Mouse (Mus musculus) gastrocnemius, adult 2 months (tissue): ENCODE measurements around the gene 1700088E04Rik. TPM values are rescaled to one million over a fixed set of nuclear protein-coding genes. Genes with fewer than 3 reads are reported as not detected.
A peak's percentile ranks its signal among the peaks of the same experiment; 100 is the strongest.

ENCODE experiments used
- DNase-seq: peaks from one replicate; pipeline ENCODE4 v3.0.0; 2022
- H3K27ac ChIP-seq: fragments of 200-600 bp; 2 replicates; pipeline ENCODE4 v1.8.1; 2022; ENCODE audit warnings: mild to moderate bottlenecking
- H3K4me3 ChIP-seq: fragments of 200-600 bp; 2 replicates; pipeline ENCODE4 v1.8.1; 2022; ENCODE audit warnings: mild to moderate bottlenecking, moderate library complexity
- CTCF ChIP-seq: fragments of 200-600 bp; IDR thresholded peaks from 2 replicates; pipeline ENCODE4 v1.8.1; 2022; ENCODE audit warnings: antibody characterized with exemption, mild to moderate bottlenecking, moderate library complexity
- intact Hi-C: fragments of 180-260 bp; cut with DNase I; formaldehyde crosslinking; loops from one replicate; pipeline ENCODE4 v1.15.1; 2025
- total RNA-seq, 2 experiments: library from RNA; stranded (reverse); gene quantifications; 2 replicates each; pipeline ENCODE4 v1.2.3; 2021

Gene 1700088E04Rik
- total RNA-seq, 2 experiments from 2014 or later = 1.1 to 1.2 TPM

DNA sequence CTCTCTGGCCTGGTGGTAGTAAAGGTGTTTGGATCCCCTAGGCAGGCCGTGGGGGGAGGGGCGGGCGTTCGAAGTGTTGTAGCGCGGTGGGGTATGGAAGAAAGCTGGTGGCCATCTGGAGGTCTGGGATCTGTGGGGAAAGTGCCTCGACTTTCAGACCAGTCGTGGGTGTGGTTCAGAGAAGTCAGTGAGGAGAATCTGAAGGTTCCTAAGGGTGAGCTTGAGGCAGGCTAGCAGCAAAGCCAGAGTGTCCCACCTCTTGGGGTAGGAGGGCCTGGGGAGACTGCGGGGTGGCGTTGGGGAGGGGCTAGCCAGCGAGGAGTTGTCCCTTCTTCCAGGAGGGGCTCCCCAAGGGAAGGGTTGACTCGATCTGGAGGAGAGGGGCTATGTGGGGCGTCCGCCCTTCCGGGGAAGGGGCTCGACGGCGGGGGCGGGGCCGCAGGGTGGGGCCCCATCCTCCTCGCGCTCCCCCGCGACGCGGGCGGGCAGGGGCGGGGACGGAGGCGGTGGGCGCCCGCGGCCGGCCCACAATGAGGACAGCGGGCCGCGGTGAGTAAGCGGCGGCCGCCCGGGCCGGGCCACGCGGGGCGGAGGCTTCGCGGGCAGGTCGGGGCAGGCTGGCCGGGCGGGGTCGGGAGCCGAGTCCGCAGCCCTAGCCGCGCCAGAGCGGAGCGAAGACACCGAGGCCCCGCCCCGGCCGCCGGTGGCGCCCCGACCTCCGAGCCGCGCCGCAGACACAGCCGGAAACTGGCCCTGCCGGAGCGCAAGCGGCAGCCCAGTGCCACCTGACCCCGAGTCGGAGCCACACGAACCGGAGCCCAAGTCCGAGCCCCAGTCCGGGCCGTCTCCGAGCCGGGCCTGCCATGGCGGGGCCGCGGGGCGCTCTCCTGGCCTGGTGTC, 32.4 kb downstream of the 1700088E04Rik start, which contains the start of gene Micall1:
Gene Micall1, plus strand, starts transcription at position 478 of the 900 bp plus-strand sequence.
- no peak for TF ChIP-seq CTCF
- peak within 1 kb of the TSS; percentile 95 for H3K27ac ChIP-seq
- peak; percentile 90 for DNase-seq
- H3K4me3 ChIP-seq = peak within 1 kb of the TSS; percentile 99
- intact Hi-C loops = no loop called here

DNA sequence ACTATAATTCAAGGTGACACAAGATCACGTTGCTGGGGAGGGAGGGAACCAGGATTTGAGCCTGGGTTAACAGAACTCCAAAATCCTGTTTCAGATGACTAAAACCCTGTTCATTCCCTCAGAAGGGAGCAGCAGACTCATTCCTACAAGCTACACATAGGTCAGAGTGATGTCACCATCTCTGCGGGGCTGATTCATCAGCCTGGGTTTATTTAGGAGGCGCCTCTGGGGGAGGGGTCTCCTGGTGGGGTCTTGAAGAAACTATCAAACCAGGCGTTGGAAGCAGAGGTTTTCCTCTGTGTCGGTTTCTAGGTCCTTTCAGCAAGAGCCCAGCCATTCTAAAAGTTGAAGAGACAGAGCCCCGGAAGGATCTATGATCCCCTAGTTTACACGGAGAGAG, 33.1 kb downstream of the 1700088E04Rik start:
- no peak for DNase-seq
- H3K4me3 ChIP-seq = peak overlapping the region; percentile 99
- peak overlapping the region; percentile 95 for H3K27ac ChIP-seq
- intact Hi-C loops = no loop called here
- TF ChIP-seq CTCF = no peak

DNA sequence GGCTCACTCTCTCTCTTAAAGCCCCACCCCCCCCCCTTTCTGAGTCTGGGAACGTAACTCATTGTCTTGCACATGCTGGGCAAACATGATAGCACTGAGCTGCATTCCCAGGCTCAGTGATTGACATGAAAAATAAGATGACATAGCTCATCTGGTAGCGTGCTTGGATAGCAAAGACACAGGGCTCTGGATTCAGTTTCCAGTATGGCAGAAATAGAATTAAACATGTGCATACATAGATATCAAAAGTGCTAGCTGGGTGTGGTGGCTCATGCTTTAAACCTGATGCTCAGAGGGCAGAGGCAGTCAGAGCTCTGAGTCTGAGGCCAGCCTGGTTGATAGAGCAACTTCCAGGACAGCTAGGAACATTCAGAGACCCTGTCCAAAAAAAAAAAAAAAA, 35.2 kb downstream of the 1700088E04Rik start:
- Histone ChIP-seq H3K27ac (no peak overlapping the region), H3K4me3 (no peak overlapping the region)
- TF ChIP-seq CTCF = no peak
- no peak for DNase-seq
- intact Hi-C loops = no loop called here

DNA sequence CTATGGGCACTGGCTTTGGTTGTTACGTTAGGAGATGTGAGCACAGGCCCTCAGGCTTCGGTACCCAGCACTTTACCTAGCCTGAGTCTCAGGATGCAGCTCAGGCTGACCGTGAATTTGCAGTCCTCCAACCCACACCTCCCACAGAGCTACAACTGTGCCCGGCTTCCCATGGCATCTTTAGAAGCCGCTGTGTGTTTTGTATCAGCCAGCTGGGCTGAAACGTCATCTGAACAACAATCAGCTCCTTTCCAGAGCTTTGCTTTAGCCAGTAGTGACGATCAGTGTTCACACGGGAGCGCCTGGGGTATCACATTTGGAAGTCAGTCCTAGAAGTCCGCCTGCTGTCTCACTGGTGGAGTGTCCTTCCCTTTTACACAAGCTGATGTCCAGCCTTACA, 37.8 kb downstream of the 1700088E04Rik start:
- no peak for DNase-seq
- no peak for TF ChIP-seq CTCF
- intact Hi-C loops = no loop called here
- no peak overlapping the region for H3K27ac ChIP-seq
- no peak overlapping the region for H3K4me3 ChIP-seq

DNA sequence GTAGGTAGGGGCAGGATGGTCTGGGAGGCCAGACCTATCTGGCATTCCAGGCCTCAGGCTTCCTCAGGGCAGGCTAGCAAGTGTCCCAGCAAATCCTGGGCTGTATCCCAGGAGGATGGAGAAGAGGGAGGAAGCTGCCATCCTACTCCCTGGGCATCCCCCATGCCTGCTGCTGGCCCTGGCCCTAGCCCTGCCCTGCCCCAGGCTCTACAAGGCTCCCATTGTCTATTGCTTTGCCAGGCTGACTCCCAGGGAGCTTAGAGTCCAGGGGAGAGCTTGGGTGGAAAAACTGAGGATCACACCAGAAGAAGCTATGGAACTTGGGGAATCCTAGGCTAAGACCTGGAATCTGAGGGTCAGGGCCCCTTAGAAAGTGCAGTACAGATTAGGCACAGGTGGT, 39.5 kb downstream of the 1700088E04Rik start:
- no peak overlapping the region for H3K4me3 ChIP-seq
- peak overlapping the region; percentile 31; the same call in 1 of the 2 replicates for H3K27ac ChIP-seq
- DNase-seq = no peak
- intact Hi-C loops = no loop called here
- TF ChIP-seq CTCF = no peak

DNA sequence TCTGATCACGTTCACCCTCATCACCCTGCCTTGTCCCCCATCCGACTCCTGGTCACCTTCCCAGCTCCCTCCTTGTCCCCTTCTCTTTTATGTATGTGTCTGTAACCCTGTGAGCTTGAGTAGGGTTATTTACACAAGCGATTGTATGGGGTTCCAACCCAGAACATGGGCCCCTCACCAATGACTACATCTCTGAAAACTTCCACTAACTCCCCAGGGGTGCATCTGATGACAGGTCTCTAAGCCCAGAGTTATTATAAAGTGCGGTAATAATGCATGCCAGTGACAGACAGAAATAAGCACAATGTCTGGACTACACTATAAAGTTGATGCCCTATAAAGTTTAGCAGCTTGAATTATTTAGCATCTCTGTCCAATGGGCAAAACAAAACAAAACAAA, 40.7 kb downstream of the 1700088E04Rik start:
- Histone ChIP-seq H3K27ac (no peak overlapping the region), H3K4me3 (no peak overlapping the region)
- DNase-seq = no peak
- no peak for TF ChIP-seq CTCF
- intact Hi-C loops = no loop called here

DNA sequence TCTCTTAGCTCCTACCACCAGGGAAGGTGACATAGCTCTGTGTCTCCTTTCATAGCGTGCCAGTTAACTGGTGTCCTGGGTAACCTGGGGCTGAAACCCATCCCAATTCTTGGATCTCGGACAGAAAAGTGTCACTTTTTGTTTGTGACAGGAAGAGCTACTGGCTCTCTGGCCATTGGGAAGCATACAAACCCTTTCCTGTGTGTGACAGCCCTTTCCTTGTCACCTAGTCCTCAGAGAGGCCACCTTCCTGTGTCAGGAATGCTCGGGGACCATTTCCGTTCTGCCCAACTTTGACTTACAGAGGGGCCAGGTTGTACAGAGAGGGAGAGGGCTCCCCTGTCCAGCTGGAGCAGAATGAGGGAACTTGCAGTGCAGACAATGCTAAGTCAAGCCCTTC, 41.6 kb downstream of the 1700088E04Rik start:
- Histone ChIP-seq H3K4me3 (no peak overlapping the region), H3K27ac (peak overlapping the region; percentile 83)
- intact Hi-C loops = no loop called here
- no peak for DNase-seq
- TF ChIP-seq CTCF = no peak

DNA sequence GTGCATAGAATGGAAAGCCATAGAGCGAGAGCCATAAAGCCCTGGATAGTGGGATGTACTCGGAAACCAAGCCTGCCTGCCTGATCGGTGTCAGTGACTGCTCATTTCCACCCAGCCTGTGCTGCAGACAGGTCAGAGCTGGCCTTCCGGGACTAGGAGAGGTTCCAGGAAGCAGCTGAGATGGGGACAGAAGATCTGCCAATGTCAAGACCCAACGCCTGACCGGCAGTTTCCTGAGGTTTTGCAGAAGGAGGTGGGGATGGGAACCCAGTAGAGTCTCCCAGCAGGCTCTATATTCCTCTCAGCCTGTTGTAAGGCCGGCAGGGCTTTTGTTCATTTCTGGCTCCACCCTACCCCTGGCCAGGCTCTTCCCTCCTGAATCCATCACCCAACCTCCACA, 42.2 kb downstream of the 1700088E04Rik start:
- intact Hi-C loops = no loop called here
- DNase-seq = peak; percentile 37
- Histone ChIP-seq H3K27ac (peak overlapping the region; percentile 83), H3K4me3 (no peak overlapping the region)
- TF ChIP-seq CTCF = no peak

DNA sequence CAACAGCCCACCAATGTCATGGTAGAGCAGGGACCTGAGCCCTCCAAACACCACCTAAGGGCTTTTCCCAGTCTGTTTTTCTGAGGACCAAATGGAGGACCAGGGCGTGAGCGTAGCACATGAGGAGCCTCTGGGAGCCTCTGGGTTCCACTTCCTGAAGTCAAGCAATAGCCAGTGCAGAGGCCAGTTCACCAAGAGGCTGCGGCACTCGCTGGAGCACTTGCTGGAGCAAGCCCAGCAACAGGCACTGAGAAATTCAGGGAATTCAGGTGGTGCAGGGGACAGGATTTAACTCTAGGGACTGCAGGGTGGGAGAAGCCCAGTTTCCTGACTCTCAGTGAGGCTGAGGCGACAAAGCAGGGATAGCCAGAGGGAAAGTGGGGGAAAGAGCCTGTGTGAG, 42.8 kb downstream of the 1700088E04Rik start:
- Histone ChIP-seq H3K4me3 (no peak overlapping the region), H3K27ac (peak overlapping the region; percentile 83)
- intact Hi-C loops = no loop called here
- no peak for DNase-seq
- TF ChIP-seq CTCF = no peak

DNA sequence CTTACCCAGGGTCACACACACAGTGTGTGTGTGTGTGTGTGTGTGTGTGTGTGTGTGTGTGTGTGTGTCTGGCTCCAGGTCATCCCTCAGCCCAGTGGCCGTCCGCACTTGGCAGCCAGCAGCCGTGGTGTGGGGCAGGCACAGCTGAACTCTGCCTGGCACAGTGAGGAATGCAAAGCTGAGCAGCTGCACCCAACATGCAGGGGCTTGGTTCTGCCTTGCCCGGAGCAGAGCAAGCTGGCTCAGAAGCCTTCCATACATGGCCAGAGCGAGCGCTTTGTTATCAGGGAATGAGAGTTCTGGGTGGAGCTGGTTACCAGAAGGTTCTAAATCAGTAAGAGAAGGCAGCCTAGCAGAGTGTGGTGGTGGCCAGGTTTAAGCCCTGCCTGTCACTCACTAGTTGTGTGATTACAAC, 43.4 kb downstream of the 1700088E04Rik start:
- no peak for TF ChIP-seq CTCF
- Histone ChIP-seq H3K4me3 (peak overlapping the region; percentile 51), H3K27ac (peak overlapping the region; percentile 83)
- peak; percentile 89 for DNase-seq
- intact Hi-C loops = no loop called here

DNA sequence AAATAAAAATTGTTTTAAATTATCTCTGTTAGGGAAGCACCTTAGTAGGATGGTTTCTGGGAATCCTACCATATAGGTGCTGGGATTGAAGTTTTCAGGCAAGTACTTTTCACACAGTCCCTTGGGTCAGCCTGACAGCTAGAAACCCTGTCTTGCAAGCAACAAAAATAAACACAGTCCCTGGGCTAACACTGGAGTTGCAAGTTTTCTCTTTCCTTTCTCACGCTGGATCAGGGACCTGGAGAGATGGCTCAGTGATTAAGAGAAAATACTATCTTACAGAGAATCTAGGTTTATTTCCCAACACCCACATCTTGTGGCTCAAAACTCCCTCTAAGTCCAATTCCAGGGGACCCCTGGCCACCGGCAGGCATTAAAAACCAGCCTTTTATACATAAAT, 43.9 kb downstream of the 1700088E04Rik start:
- intact Hi-C loops = no loop called here
- DNase-seq = no peak
- TF ChIP-seq CTCF = no peak
- H3K4me3 ChIP-seq = peak overlapping the region; percentile 51
- H3K27ac ChIP-seq = peak overlapping the region; percentile 83

DNA sequence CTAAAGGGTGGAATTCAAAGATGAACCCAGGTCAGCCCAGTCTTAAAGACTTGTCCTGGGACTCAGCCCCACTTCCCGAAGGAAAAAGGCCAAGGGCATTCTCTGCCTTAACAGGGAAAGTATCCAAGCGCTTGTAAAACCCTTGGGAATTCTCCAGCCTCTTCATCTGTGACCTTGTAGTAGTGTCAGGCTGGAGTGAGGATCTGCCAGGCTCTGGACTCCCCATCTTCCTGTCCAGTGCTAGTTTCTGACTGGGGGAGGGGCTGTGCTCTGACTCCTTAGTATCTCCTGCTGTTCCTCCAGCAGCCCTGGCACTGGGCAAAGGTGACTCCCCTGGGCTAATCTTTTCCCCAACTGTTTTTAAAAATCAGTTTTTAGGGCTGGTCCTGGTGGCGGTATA, 44.5 kb downstream of the 1700088E04Rik start:
- no peak overlapping the region for H3K4me3 ChIP-seq
- no peak for TF ChIP-seq CTCF
- H3K27ac ChIP-seq = peak overlapping the region; percentile 83
- DNase-seq = peak; percentile 43
- intact Hi-C loops = no loop called here

DNA sequence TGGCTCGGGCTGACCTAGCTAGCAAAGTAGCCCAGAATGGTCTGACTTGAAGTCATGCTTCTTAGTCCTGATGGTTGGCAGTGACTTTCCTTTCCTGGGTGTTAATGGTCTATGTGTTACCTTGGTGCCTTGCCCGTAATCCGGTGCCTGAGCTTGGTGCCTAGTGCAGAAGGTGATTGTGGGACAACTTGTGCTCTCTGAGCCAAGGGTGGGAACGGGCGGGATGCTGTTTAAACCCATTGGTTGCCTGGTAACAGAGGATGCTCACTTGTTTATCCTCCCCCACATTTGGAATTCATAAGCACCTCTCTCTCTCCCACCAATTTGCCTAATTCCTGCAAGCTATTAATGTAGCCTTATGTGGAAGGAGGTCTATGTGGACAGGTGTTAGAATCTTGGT, 45.6 kb downstream of the 1700088E04Rik start:
- H3K27ac ChIP-seq = peak overlapping the region; percentile 83; the same call in 1 of the 2 replicates
- no peak overlapping the region for H3K4me3 ChIP-seq
- DNase-seq = no peak
- intact Hi-C loops = no loop called here
- TF ChIP-seq CTCF = no peak
